Mouse (Mus musculus): ENCODE measurements around the gene Msrb1.

DNA sequence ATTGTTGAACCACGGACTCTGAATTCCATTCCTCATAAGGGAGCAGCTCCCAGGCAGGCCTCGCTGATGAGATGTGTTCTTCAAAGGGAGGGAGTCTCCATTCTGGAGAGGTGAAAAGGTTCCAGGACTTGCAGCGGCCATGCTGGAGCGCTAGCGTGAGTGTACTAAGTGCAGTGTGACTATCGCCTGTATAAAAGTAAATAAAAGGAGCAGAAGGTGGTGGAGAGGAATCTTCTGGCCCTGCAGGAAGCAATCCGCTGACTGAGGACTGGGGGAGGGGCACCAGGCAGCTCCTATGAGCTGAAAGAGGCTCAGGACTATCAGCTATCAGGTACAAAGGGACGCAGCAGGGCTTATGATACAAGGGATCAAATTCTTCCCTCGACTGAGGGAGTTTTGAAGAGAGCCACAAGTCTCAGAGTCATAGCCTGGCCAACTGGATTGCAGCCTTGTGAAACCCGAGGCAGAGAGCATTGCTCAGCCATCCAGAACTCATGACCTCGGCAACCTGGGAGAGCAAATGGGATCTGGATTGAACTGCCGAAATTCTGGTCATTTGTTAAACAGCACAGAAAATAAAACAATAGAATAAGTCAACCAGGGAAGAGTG lies 29.9 kb downstream of the Msrb1 start:
- TF ChIP-seq CTCF (conservative IDR thresholded peaks at IDR 0.05; ENCODE audit: low read length) (no peak), POU5F1 (IDR thresholded peaks at IDR 0.05; ENCODE audit: borderline replicate concordance, low read length) (no peak)
